Mouse (Mus musculus): ENCODE data around the gene Zfp534. TPM values are rescaled to one million over a fixed set of nuclear protein-coding genes. Genes with fewer than 3 reads are reported as not detected.
"Not testable (repeated sequence)": the region's sequence is repeated elsewhere in the genome, so short reads cannot be mapped to it uniquely, and the experiment has no call there.

Gene Zfp534
- not detected for total RNA-seq (2022)

DNA sequence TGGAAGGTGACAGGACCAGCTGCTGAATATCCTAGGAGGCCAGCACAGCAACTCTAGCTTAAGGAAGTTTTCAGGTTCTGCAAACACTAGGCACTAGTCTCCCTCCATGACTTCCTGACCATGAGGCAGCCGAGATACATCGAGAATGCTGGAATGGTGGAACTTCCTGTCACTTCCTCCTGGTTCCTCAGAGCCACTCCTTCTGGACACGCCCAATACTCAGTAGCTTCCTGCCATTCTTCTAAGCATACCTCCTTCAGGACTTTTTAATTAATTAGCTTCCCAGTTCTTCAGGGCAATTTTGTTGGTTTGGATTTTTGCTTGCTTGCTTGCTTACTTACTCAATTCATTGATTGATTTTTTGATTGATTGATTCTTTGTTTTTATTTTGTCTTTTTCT, at the start of gene Zfp534:
Zfp534 (minus strand) TSS at position 101 of the 400 bp plus-strand sequence.
- DNase-seq (ENCODE audit: low spot score in 2 of 2) = not testable (repeated sequence)

DNA sequence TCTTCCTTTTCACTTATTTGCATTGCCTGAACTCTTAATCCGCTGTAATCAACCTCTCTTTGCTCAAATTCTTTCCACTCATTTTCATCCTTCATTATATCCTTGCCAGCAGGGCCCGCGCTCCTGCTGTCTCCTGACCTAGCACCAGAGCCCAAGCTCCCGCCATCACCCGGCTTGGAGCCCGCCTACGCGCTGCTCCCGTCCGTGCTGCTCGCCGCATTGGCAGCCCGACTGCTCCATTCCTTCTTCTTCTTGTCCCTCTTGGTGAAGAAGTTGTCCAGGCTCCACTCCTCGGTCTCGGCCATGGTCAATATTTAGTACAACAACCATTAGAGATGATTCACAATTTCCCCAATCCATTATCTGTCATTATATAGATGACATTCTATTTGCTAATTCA, 43.9 kb upstream of the Zfp534 start:
- not testable (repeated sequence) for DNase-seq (ENCODE audit: low spot score in 2 of 2)

DNA sequence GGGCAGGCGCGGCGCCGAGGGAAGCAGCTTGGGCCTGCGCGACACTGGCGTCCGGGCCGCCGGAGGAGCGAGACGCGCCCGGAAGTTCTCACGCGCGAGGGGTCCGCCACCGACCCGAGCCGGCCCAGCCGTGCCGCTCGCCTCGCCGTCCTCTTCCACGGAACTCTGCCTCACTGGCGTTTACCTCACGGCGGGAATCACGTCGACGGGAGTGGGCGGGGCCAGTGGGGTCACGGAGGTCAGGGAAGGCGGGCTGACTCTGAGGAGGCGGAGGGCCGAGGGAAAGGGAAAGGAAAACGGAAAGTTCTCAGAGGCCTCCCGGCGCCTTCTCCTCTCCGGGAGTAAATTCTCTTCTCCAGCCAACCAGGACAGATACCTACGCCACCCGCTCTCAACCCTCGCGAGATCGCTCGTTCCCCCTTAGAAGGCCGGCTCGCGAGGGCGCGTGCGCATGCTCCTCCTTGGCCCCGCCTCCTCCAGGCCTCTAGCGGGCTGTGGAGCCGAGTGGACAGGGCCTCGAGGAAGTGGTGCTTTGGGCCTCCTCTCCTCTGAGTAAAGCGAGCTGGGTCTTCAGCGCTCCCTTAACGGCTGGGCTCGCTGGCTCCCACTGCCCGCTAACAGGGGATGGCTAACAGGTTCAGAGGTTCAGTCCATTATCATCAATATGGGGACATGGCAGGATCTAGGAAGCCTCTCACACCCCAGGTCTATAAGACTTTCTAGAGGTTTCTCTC, 36.5 kb upstream of the Zfp534 start:
- DNase-seq (ENCODE audit: low spot score in 2 of 2) = not testable (repeated sequence)

DNA sequence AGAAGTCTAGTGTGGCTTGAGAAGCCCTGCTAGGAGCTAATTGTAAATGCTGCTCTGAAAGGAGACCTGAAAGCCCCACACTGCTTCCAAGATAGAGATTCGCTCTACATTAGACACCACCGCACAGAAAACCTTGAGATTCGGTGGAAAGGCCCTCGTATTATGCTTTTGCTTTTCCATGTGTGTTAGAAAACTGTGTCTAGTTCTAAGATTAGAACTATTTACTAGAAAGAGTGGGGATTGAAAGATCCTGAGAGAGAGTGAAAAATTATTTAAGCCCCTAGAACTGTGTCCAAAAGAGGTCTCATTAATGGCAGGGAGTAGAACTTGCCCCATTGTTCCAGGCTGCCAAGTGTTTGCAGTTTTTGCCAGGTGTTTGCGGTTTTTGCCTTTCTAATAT, 47.1 kb downstream of the Zfp534 start:
- DNase-seq (ENCODE audit: low spot score in 2 of 2) = not testable (repeated sequence)

DNA sequence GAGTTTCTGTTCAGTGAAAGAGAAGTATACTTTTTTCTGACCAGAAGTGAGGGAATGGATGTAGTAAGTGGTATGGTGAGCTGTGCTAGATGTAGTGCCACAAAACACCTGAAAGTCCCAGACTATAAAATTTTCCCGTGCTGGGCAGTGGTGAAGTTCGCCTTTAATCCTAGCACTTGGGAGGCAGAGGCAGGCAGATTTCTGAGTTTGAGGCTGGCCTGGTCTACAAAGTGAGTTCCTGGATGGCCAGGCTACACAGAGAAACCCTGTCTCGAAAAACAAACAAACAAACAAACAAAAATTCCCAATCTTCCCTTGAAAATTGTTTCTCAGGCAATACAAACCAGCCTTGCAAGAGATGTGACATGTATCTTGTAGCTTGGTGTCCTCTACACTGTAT, 54.9 kb downstream of the Zfp534 start:
- DNase-seq (ENCODE audit: low spot score in 2 of 2) = not testable (repeated sequence)

DNA sequence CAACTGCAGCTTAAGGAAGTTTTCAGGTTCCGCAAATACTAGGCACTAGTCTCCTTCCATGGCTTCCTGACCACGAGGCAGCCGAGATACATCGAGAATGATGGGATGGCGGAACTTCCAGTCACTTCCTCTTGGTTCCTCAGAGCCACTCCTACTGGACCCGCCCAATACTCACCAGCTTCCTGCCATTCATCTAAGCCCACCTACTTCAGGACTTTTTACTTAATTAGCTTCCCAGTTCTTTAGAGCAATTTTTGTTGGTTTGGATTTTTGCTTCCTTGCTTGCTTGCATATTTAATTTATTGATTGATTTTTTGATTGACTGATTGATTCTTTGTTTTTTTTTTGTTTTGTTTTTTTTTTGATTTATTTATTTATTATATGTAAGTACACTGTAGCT, 59.9 kb downstream of the Zfp534 start, which contains the start of gene Zfp979:
Zfp979 (minus strand) TSS at position 101 of the 400 bp plus-strand sequence.
- not testable (repeated sequence) for DNase-seq (ENCODE audit: low spot score in 2 of 2)

DNA sequence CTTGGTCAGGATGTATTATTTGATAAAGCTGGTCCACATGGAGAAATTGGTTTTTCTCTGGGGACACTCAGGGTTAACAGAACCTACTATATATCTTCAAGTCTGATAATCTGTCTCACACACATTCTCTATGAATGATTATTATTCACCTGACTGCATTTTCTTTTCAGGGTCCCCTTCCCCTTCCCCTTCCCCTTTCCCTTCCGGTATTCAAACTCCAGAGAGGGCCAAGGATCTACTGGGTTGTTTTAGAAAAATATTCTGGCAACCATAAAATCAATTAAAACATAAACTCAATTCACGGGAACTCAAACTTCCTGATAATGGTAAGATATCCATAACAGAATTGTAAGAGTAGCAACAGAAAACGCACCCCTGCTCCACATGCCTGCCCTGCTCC, 60.4 kb downstream of the Zfp534 start:
- not testable (repeated sequence) for DNase-seq (ENCODE audit: low spot score in 2 of 2)

DNA sequence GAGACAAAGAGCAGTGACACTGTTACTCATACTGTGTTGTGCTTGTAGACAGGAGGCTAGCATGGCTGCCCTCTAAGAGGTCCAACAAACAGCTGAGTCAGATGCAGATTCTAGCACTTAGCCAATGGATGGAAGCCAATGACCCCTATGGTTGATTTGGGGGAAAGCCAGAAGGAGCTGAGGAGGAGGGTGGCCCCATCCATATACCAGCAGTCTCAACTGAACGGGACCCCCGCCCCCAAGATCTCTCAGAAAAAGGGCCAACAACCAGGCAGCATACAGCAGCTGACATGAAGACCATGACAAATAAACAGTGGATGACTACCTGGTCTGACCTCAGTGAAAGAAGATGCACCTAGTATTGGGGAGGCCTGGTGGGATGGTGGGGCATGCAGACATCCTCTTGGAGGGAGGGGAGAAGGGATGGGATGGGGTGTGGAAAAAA, 68.5 kb downstream of the Zfp534 start:
- DNase-seq (ENCODE audit: low spot score in 2 of 2) = not testable (repeated sequence)

Other genes with a start within 250 kb of the Zfp534 start
- 1 to 10 TPM; 2.5 to 5.7 (median 3.6) TPM for gene Zfp982, start 210.1 kb downstream of the Zfp534 start, total RNA-seq (2022)
- gene Gm16503, start 162.3 kb downstream of the Zfp534 start, total RNA-seq (2022) = under 1 TPM; 0.39 to 0.85 (median 0.54) TPM
- not detected for gene Zfp985, start 149.3 kb downstream of the Zfp534 start, total RNA-seq (2022)
- under 1 TPM; 0.14 to 0.53 (median 0.47) TPM for gene Zfp979, start 60.0 kb downstream of the Zfp534 start, total RNA-seq (2022)
- gene Zfp984, start 107.2 kb upstream of the Zfp534 start, total RNA-seq (2022) = 1 to 10 TPM; 1.9 to 2.6 (median 2.2) TPM
- 10 to 100 TPM; 16.4 to 22.7 (median 17.9) TPM for gene Zfp933, start 145.8 kb upstream of the Zfp534 start, total RNA-seq (2022)
- 10 to 100 TPM; 12.8 to 22.9 (median 16.6) TPM for gene Miip, start 166.3 kb upstream of the Zfp534 start, total RNA-seq (2022)
- gene Fv1, start 166.4 kb upstream of the Zfp534 start, total RNA-seq (2022) = 10 to 100 TPM in 2 of 4 experiments, 1 to 10 TPM in 2; 7.6 to 10.8 (median 9.9) TPM
- 100 to 1,000 TPM; 181 to 227 (median 209) TPM for gene Mfn2, start 202.2 kb upstream of the Zfp534 start, total RNA-seq (2022)
- gene Plod1, start 234.2 kb upstream of the Zfp534 start, total RNA-seq (2022) = 10 to 100 TPM; 12.1 to 16.3 (median 14.1) TPM
- 10 to 100 TPM; 26.2 to 28.7 (median 27.5) TPM for gene 2510039O18Rik, start 238.3 kb upstream of the Zfp534 start, total RNA-seq (2022)

Measured in left cerebral cortex, adult 8-10 months (tissue).